Mouse (Mus musculus): ENCODE data around the gene Mfap1b. TPM values are rescaled to one million over a fixed set of nuclear protein-coding genes. Genes with fewer than 3 reads are reported as not detected.

Mfap1b gene
- polyA plus RNA-seq, 1 experiment from 2014 or later: 79.7 TPM

DNA sequence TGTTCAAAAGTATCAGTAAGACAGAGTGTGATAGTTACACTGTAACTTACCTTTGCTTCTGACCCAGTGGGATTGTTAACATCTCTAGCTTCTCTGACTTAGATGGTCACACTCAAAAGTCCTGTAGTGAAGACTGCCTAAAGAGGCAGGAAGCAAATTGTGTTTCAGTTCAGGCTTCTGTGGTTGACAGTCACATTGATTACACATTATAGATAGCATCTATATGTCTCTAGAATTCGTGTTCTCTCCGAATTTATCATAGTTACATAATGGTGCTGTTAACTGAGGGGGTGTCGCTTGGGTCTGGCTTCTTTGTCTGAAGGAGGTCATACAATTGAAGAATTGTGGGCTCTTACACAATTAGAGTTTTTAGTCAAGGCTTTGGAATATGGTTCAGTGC is 58.8 kb downstream of the Mfap1b start:
- no peaks in the 10 kb centered on the region for H3K27me3 ChIP-seq
- H3K4me1 ChIP-seq (replicated peaks): peaks cover 50% of the 10 kb centered on the region
- ATAC-seq (ENCODE audit: low FRiP score): no peak
- H3K9me3 ChIP-seq: no peaks in the 10 kb centered on the region
- 42% methylated on average over 3 of the region's 3 CpGs for WGBS
- peaks cover 17% of the 10 kb centered on the region for H3K36me3 ChIP-seq
- peak overlapping the region; percentile 97 for H3K9ac ChIP-seq
- peak overlapping the region; percentile 98 for H3K4me3 ChIP-seq
- H3K4me2 ChIP-seq: peak overlapping the region; percentile 58
- no peak overlapping the region for H3K27ac ChIP-seq

DNA sequence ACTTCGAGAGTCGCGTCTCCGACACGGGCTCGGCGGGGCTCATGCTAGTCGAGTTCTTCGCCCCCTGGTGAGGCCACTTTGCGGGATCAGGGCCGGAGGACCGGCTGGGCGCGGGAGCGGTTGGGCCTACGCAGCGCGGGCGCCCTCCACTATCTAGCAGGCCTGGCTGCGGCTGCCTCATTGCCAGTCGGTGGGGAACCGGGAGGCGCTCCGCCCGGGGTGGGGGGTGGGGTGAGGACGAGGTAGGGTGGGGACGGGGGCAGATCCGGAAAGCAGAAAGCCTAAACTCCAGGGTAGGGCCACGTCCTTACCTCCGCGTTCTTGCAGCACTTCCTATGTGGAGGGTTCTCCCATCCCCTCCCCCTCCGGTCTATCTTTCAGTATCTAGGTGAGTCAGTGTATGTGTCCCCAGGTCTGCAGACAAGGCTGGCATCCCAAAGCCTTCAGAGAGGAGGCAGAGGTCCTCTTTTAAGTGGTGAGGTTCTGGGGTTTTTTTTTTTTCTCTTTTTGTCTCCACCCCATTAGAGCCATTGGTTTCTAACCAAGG is 59.7 kb downstream of the Mfap1b start:
- peak overlapping the region; percentile 58 for H3K4me2 ChIP-seq
- H3K9me3 ChIP-seq: no peaks in the 10 kb centered on the region
- H3K27me3 ChIP-seq: no peaks in the 10 kb centered on the region
- H3K27ac ChIP-seq: peak overlapping the region; percentile 97
- H3K4me3 ChIP-seq: peak overlapping the region; percentile 98
- peaks cover 50% of the 10 kb centered on the region for H3K4me1 ChIP-seq (replicated peaks)
- 1% methylated on average over 29 of the region's 32 CpGs for WGBS
- ATAC-seq (ENCODE audit: low FRiP score): peak; percentile 63
- peaks cover 13% of the 10 kb centered on the region; the same call in 1 of the 2 replicates for H3K36me3 ChIP-seq
- H3K9ac ChIP-seq: peak overlapping the region; percentile 97

DNA sequence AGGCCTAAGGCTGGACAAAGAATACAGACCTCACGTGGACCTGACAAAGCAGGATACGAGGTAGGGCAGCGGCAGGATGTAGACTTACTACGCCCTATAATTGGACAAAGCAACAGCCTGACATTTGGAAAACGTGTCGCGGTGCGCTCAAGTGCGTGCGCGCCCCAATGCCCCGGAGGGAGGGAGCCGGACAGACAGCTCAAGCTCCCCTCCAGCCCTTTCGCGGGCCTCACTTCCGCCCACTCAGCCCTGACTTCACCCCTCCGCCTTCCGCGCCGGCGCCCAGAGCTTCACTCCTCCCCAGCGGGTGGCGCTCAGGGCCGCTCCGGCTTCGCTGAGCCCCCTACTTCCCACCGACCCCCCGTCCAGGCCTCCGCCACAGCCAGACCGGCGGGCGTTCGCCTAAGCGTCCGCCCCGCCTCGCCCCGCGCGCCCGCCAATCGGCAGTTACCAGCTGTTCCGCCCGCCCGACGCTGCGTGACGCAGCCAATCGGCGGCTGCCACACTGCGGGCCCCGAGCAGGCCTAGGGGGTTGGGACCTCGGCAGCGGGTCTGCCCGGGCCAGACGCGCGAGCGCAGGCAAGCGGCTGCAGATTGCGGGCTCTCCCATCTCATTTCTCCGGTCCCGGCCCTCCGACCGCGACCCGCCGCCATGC is 60.4 kb downstream of the Mfap1b start, which contains the start of the genes Pdia3 and Catsper2:
TSS of gene Pdia3 (plus strand) at position 389 of the 656 bp plus-strand sequence.
TSS of gene Catsper2 (minus strand) at position 406 of the 656 bp plus-strand sequence.
- Histone ChIP-seq H3K27me3 (no peaks in the 10 kb centered on the region), H3K4me3 (peak within 1 kb of the TSS; percentile 98), H3K36me3 (peaks cover 7% of the 10 kb centered on the region; the same call in 1 of the 2 replicates), H3K27ac (peak within 1 kb of the TSS; percentile 97), H3K4me1 (replicated peaks) (peaks cover 45% of the 10 kb centered on the region), H3K4me2 (peak within 1 kb of the TSS; percentile 63), H3K9ac (peak within 1 kb of the TSS; percentile 97), H3K9me3 (no peaks in the 10 kb centered on the region)
- peak; percentile 100 for ATAC-seq (ENCODE audit: low FRiP score)
- WGBS: under 1% methylated on average over 66 of the region's 68 CpGs

DNA sequence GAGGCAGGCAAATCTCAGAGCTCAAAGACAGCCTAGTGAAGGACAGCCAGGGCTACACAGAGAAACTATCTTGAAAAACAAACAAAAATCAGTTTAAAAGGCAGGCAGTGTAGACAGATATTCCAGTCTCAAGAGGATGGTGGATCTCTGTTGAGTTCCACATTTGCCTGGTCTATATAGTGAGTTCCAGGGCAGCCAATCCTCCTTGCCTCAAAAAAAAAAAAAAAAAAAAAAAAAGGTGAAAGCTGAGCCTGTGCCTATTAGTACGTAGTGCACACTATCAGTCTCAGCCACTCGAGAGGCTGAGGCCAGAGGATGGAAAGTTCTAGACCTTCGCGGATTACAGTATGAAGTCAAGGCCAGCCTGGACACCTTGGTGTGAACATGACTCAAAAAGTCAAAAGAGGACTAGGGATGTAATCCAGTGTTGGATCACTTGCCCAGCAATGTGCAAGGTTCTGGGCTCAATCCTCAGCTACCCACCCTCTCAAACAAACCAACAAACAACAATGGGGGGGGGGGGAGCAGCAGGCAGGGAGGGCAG is 61.0 kb downstream of the Mfap1b start:
- no peak for ATAC-seq (ENCODE audit: low FRiP score)
- H3K4me1 ChIP-seq (replicated peaks): peaks cover 43% of the 10 kb centered on the region

More for the DNA sequence above, 61.0 kb downstream of the Mfap1b start:
- H3K27ac ChIP-seq: peak overlapping the region; percentile 97
- peaks cover 1% of the 10 kb centered on the region; the same call in 1 of the 2 replicates for H3K36me3 ChIP-seq
- H3K27me3 ChIP-seq: no peaks in the 10 kb centered on the region
- H3K4me3 ChIP-seq: peak overlapping the region; percentile 98
- peak overlapping the region; percentile 63 for H3K4me2 ChIP-seq
- H3K9ac ChIP-seq: peak overlapping the region; percentile 97
- 16% methylated on average over 4 of the region's 4 CpGs for WGBS
- H3K9me3 ChIP-seq: no peaks in the 10 kb centered on the region

Small RNAs within 50 kb of the gene (microRNA-seq; reads per million reads assigned to microRNA genes)
- not detected for gene Gm22953

Other genes starting within 250 kb of the Mfap1b start
- 179 and 194 TPM in 2 replicates for gene Trp53bp1, start 202.7 kb downstream of the Mfap1b start, polyA plus RNA-seq (2015; fragmentation: Nextera tagmentation; extraction: Ambion mirVana)
- 16.1 and 20.0 TPM in 2 replicates for gene Map1a, start 184.5 kb downstream of the Mfap1b start, polyA plus RNA-seq (2015; fragmentation: Nextera tagmentation; extraction: Ambion mirVana)
- gene Ppip5k1, start 118.7 kb downstream of the Mfap1b start, polyA plus RNA-seq (2015; fragmentation: Nextera tagmentation; extraction: Ambion mirVana): 18.6 and 19.3 TPM in 2 replicates
- 49.1 and 50.5 TPM in 2 replicates for gene Ckmt1, start 116.4 kb downstream of the Mfap1b start, polyA plus RNA-seq (2015; fragmentation: Nextera tagmentation; extraction: Ambion mirVana)
- gene Strc, start 86.9 kb downstream of the Mfap1b start, polyA plus RNA-seq (2015; fragmentation: Nextera tagmentation; extraction: Ambion mirVana): not detected in 2 replicates
- gene Pdia3, start 60.3 kb downstream of the Mfap1b start, polyA plus RNA-seq (2015; fragmentation: Nextera tagmentation; extraction: Ambion mirVana): 386 and 398 TPM in 2 replicates
- gene Catsper2, start 60.3 kb downstream of the Mfap1b start, polyA plus RNA-seq (2015; fragmentation: Nextera tagmentation; extraction: Ambion mirVana): 5.7 and 6.8 TPM in 2 replicates
- gene Ell3, start 29.8 kb downstream of the Mfap1b start, polyA plus RNA-seq (2015; fragmentation: Nextera tagmentation; extraction: Ambion mirVana): 2.5 and 2.8 TPM in 2 replicates
- gene Serf2, start 24.9 kb downstream of the Mfap1b start, polyA plus RNA-seq (2015; fragmentation: Nextera tagmentation; extraction: Ambion mirVana): 391 and 404 TPM in 2 replicates
- 111 and 119 TPM in 2 replicates for gene Hypk, start 20.8 kb downstream of the Mfap1b start, polyA plus RNA-seq (2015; fragmentation: Nextera tagmentation; extraction: Ambion mirVana)
- gene Serinc4, start 17.3 kb downstream of the Mfap1b start, polyA plus RNA-seq (2015; fragmentation: Nextera tagmentation; extraction: Ambion mirVana): 1.3 TPM in 2 replicates
- gene Mfap1a, start 32.6 kb upstream of the Mfap1b start, polyA plus RNA-seq (2015; fragmentation: Nextera tagmentation; extraction: Ambion mirVana): 34.8 and 36.4 TPM in 2 replicates
- gene Wdr76, start 32.7 kb upstream of the Mfap1b start, polyA plus RNA-seq (2015; fragmentation: Nextera tagmentation; extraction: Ambion mirVana): 5.1 and 5.8 TPM in 2 replicates

Data from hindbrain, embryonic 13.5 days (tissue).